Mouse (Mus musculus) hindbrain, embryonic 11.5 days (tissue): ENCODE measurements around the gene Ubxn2a. TPM values are rescaled to one million over a fixed set of nuclear protein-coding genes. Genes with fewer than 3 reads are reported as not detected.

Source experiments
- ATAC-seq: fragments of 200-750 bp; cut with Nextera tagmentation; 2 replicates; pipeline ENCODE4 v1.8.0; 2017; ENCODE audit warnings: mild to moderate bottlenecking, moderate TSS enrichment, moderate library complexity; ENCODE audit not compliant: low FRiP score
- DNase-seq: peaks from one replicate; pipeline ENCODE4 v3.0.0-alpha.2; 2015; ENCODE audit warnings: low spot score
- H3K27ac ChIP-seq: fragments of 300-500 bp; sonication (generic); 2 replicates; pipeline ENCODE4 v1.5.1; 2014; ENCODE audit warnings: mild to moderate bottlenecking, low read depth, low read length
- H3K27me3 ChIP-seq: fragments of 300-500 bp; sonication (generic); 2 replicates; pipeline ENCODE4 v1.6.1; 2014; ENCODE audit warnings: mild to moderate bottlenecking, low read length, moderate library complexity, mixed read lengths; ENCODE audit not compliant: control insufficient read depth, insufficient read depth
- H3K36me3 ChIP-seq: fragments of 300-500 bp; sonication (generic); 2 replicates; pipeline ENCODE4 v1.6.1; 2014; ENCODE audit warnings: mild to moderate bottlenecking, low read length, moderate library complexity, mixed read lengths; ENCODE audit not compliant: control insufficient read depth, insufficient read depth
- H3K4me1 ChIP-seq: fragments of 300-500 bp; sonication (generic); replicated peaks from 2 replicates; pipeline ENCODE4 v1.6.1; 2014; ENCODE audit warnings: low read length, mixed read lengths; ENCODE audit not compliant: control insufficient read depth, insufficient read depth
- H3K4me2 ChIP-seq: fragments of 300-500 bp; sonication (generic); replicated peaks from 2 replicates; pipeline ENCODE4 v1.6.1; 2014; ENCODE audit warnings: mild to moderate bottlenecking, low read depth, low read length
- H3K4me3 ChIP-seq: fragments of 300-500 bp; sonication (generic); 2 replicates; pipeline ENCODE4 v1.5.1; 2014; ENCODE audit warnings: low read depth, low read length
- H3K9ac ChIP-seq: fragments of 300-500 bp; sonication (generic); 2 replicates; pipeline ENCODE4 v1.6.1; 2014; ENCODE audit warnings: low read depth, low read length
- H3K9me3 ChIP-seq: fragments of 300-500 bp; sonication (generic); 2 replicates; pipeline ENCODE4 v1.6.1; 2016; ENCODE audit warnings: low read length; ENCODE audit not compliant: control insufficient read depth
- WGBS: fragments of 180-500 bp; shearing (Covaris S2); extraction: QIAGEN DNeasy Blood & Tissue Kit; methylation state at CpG from one replicate; pipeline ENCODE4 v1.1.7; 2014; 5-methylcytosine and 5-hydroxymethylcytosine counted together
- polyA plus RNA-seq: library from polyadenylated mRNA; unstranded; fragments of >200 nt; fragmentation: Nextera tagmentation; extraction: Ambion mirVana; gene quantifications from 2 replicates; pipeline ENCODE4 v1.2.1, GENCODE M21; 2014

Ubxn2a gene
- polyA plus RNA-seq, 1 experiment from 2014 or later = 27.8 TPM

DNA sequence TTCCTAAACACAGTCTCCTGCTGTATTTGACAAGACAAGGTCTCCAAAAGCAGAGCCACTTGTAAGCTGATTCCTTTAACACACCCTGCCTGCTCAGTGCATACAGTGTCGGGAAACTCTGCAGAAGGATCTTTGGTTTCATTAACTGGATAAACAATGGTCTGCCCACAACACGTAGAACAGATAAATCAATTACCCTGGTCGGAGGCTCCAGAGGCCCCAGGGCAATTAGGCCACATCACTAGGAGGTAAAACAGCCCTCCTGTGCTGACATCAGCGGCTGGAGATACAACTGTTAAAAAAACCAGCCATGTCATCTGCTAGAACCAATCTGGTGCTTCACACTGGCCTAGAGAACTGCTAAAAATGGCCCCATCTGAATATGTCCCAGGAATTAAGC, 70.5 kb downstream of the Ubxn2a start:
- no peaks in the 10 kb centered on the region for H3K4me1 ChIP-seq
- H3K4me2 ChIP-seq = no peak overlapping the region
- H3K27ac ChIP-seq = no peak overlapping the region
- WGBS = 60% methylated on average over 4 of the region's 4 CpGs
- no peak for ATAC-seq
- peaks cover 5% of the 10 kb centered on the region; the same call in 1 of the 2 replicates for H3K27me3 ChIP-seq
- DNase-seq = no peak
- H3K9ac ChIP-seq = no peak overlapping the region
- no peaks in the 10 kb centered on the region for H3K9me3 ChIP-seq
- no peaks in the 10 kb centered on the region for H3K36me3 ChIP-seq
- H3K4me3 ChIP-seq = no peak overlapping the region

Other genes starting within 250 kb of the Ubxn2a start
- 0.13 and 1.4 TPM in 2 replicates for gene Fam228a, start 169.3 kb downstream of the Ubxn2a start, polyA plus RNA-seq
- 5.3 and 8.4 TPM in 2 replicates for gene Pfn4, start 138.7 kb downstream of the Ubxn2a start, polyA plus RNA-seq
- 2.9 and 3.0 TPM in 2 replicates for gene Fam228b, start 138.4 kb downstream of the Ubxn2a start, polyA plus RNA-seq
- gene Sf3b6, start 90.2 kb downstream of the Ubxn2a start, polyA plus RNA-seq = 354 and 386 TPM in 2 replicates
- 19.6 TPM in 2 replicates for gene Fkbp1b, start 66.1 kb downstream of the Ubxn2a start, polyA plus RNA-seq
- gene Wdcp, start 64.4 kb downstream of the Ubxn2a start, polyA plus RNA-seq = 15.8 and 18.5 TPM in 2 replicates
- gene Mfsd2b, start 33.3 kb downstream of the Ubxn2a start, polyA plus RNA-seq = 4.6 and 4.8 TPM in 2 replicates
- gene Atad2b, start 9.6 kb upstream of the Ubxn2a start, polyA plus RNA-seq = 23.4 and 25.2 TPM in 2 replicates